Mouse (Mus musculus): ENCODE results near the gene Brd9.

Brd9 gene

GRCm38 (mm10) chr13:73937321-73938176 is at the start of gene Brd9, which contains the start of gene Trip13:
TSS of gene Brd9 (plus strand) at chr13:73937811.
TSS of gene Trip13 (minus strand) at chr13:73937784.
- DNase-seq, result peak; percentile 88 to 92

- DNase-seq, result peak in 1 of 2 experiments; percentile 9
Observed at GRCm38 (mm10) chr13:73892493-73893178, 45.0 kb upstream of the Brd9 start.

- DNase-seq, result no peak
Observed at GRCm38 (mm10) chr13:73897561-73897960, 40.0 kb upstream of the Brd9 start.

- no peak for DNase-seq
Observed at GRCm38 (mm10) chr13:73907136-73907535, 30.5 kb upstream of the Brd9 start.

- peak in 1 of 2 experiments; percentile 19 for DNase-seq
Observed at GRCm38 (mm10) chr13:73907683-73908412, 29.8 kb upstream of the Brd9 start.

GRCm38 (mm10) chr13:73913066-73913465 is 24.5 kb upstream of the Brd9 start:
- no peak for DNase-seq

- DNase-seq, result no peak
Observed at GRCm38 (mm10) chr13:73932201-73932600, 5.4 kb upstream of the Brd9 start.

GRCm38 (mm10) chr13:73936938-73937320 is 682 bp upstream of the Brd9 start:
- DNase-seq, result no peak

GRCm38 (mm10) chr13:73938177-73938560 is 558 bp downstream of the Brd9 start:
- DNase-seq, result peak in 1 of 2 experiments; percentile 2

GRCm38 (mm10) chr13:73939101-73939500 is 1.5 kb downstream of the Brd9 start:
- DNase-seq, result no peak

- no peak for DNase-seq
Observed at GRCm38 (mm10) chr13:73944606-73945005, 7.0 kb downstream of the Brd9 start.

- no peak for DNase-seq
Observed at GRCm38 (mm10) chr13:73953551-73954130, 16.0 kb downstream of the Brd9 start.

- no peak for DNase-seq
Observed at GRCm38 (mm10) chr13:73954666-73955065, 17.1 kb downstream of the Brd9 start.

- DNase-seq, result no peak
Observed at GRCm38 (mm10) chr13:73955531-73955930, 17.9 kb downstream of the Brd9 start.

GRCm38 (mm10) chr13:73960117-73960652 is 22.6 kb downstream of the Brd9 start:
- no peak for DNase-seq

GRCm38 (mm10) chr13:73961177-73961576 is 23.6 kb downstream of the Brd9 start:
- no peak for DNase-seq

GRCm38 (mm10) chr13:73963551-73963950 is 25.9 kb downstream of the Brd9 start, which contains the start of gene Zdhhc11:
TSS of gene Zdhhc11 (plus strand) at chr13:73963851.
- no peak for DNase-seq

GRCm38 (mm10) chr13:73970545-73971448 is 33.2 kb downstream of the Brd9 start:
- DNase-seq, result peak; percentile 90 to 93

- no peak for DNase-seq
Observed at GRCm38 (mm10) chr13:73974523-73974922, 36.9 kb downstream of the Brd9 start.

GRCm38 (mm10) chr13:73976935-73977334 is 39.3 kb downstream of the Brd9 start:
- no peak for DNase-seq

GRCm38 (mm10) chr13:73990325-73990724 is 52.7 kb downstream of the Brd9 start:
- no peak for DNase-seq

Measured in lung, adult 18-20 months (tissue).